Mouse (Mus musculus): ENCODE data around the gene Ralgapa1. TPM values are rescaled to one million over a fixed set of nuclear protein-coding genes. Genes with fewer than 3 reads are reported as not detected.

Ralgapa1 gene
- polyA plus RNA-seq (2017; shearing (Covaris generic)) = 10 to 100 TPM; 11.9 to 13.6 TPM

- ATAC-seq = peak; percentile 88
These were observed at the start of gene Ralgapa1 for GRCm38 (mm10) chr12:55820661-55821314. Ralgapa1 (minus strand) TSS chr12:55821167.

GRCm38 (mm10) chr12:55869622-55870322 is 48.8 kb upstream of the Ralgapa1 start:
- ATAC-seq = no peak

GRCm38 (mm10) chr12:55867738-55868137 is 46.8 kb upstream of the Ralgapa1 start:
- ATAC-seq = no peak

- no peak for ATAC-seq
These were observed 39.7 kb upstream of the Ralgapa1 start for GRCm38 (mm10) chr12:55860631-55861030.

- no peak for ATAC-seq
These were observed 38.7 kb upstream of the Ralgapa1 start for GRCm38 (mm10) chr12:55859409-55860349.

- no peak for ATAC-seq
These were observed 29.7 kb upstream of the Ralgapa1 start for GRCm38 (mm10) chr12:55850650-55851049.

GRCm38 (mm10) chr12:55847851-55848250 is 26.9 kb upstream of the Ralgapa1 start:
- ATAC-seq = no peak

GRCm38 (mm10) chr12:55846741-55847140 is 25.8 kb upstream of the Ralgapa1 start:
- ATAC-seq = peak; percentile 78

GRCm38 (mm10) chr12:55837495-55837894 is 16.5 kb upstream of the Ralgapa1 start:
- no peak for ATAC-seq

GRCm38 (mm10) chr12:55836199-55836951 is 15.4 kb upstream of the Ralgapa1 start, which contains the start of gene Brms1l:
Brms1l (plus strand) TSS chr12:55836324.
- peak; percentile 98 for ATAC-seq

GRCm38 (mm10) chr12:55835857-55836198 is 14.9 kb upstream of the Ralgapa1 start:
- ATAC-seq = no peak

GRCm38 (mm10) chr12:55834891-55835290 is 13.9 kb upstream of the Ralgapa1 start:
- no peak for ATAC-seq

- ATAC-seq = no peak
These were observed 13.1 kb upstream of the Ralgapa1 start for GRCm38 (mm10) chr12:55833906-55834625.

- no peak for ATAC-seq
These were observed 12.0 kb upstream of the Ralgapa1 start for GRCm38 (mm10) chr12:55832961-55833360.

- ATAC-seq = no peak
These were observed 10.1 kb upstream of the Ralgapa1 start for GRCm38 (mm10) chr12:55831101-55831500.

GRCm38 (mm10) chr12:55825537-55825936 is 4.6 kb upstream of the Ralgapa1 start:
- ATAC-seq = no peak

- ATAC-seq = no peak
These were observed 3.1 kb upstream of the Ralgapa1 start for GRCm38 (mm10) chr12:55824027-55824426.

GRCm38 (mm10) chr12:55820119-55820660 is 777 bp downstream of the Ralgapa1 start:
- ATAC-seq = peak; percentile 8

- no peak for ATAC-seq
These were observed 4.5 kb downstream of the Ralgapa1 start for GRCm38 (mm10) chr12:55816488-55816887.

GRCm38 (mm10) chr12:55805035-55805434 is 15.9 kb downstream of the Ralgapa1 start:
- no peak for ATAC-seq

GRCm38 (mm10) chr12:55801131-55801530 is 19.8 kb downstream of the Ralgapa1 start:
- ATAC-seq = no peak

Measured in activated CD4-positive, CD25-positive, alpha-beta regulatory T cell, adult 4 months (primary cell).